Mouse (Mus musculus): ENCODE results near the gene Hdlbp. TPM values are rescaled to one million over a fixed set of nuclear protein-coding genes. Genes with fewer than 3 reads are reported as not detected.

Hdlbp gene
- polyA plus RNA-seq, 1 experiment from 2014 or later = 76.6 TPM

Other genes starting within 250 kb of the Hdlbp start
- 0.19 and 0.29 TPM in 2 replicates for gene Sned1, start 243.0 kb downstream of the Hdlbp start, polyA plus RNA-seq (2015; fragmentation: Nextera tagmentation; extraction: Ambion mirVana)
- 11.2 and 11.3 TPM in 2 replicates for gene Mterf4, start 172.9 kb downstream of the Hdlbp start, polyA plus RNA-seq (2015; fragmentation: Nextera tagmentation; extraction: Ambion mirVana)
- 29.4 and 31.9 TPM in 2 replicates for gene Ppp1r7, start 136.0 kb downstream of the Hdlbp start, polyA plus RNA-seq (2015; fragmentation: Nextera tagmentation; extraction: Ambion mirVana)
- 5.7 and 5.9 TPM in 2 replicates for gene Pask, start 135.3 kb downstream of the Hdlbp start, polyA plus RNA-seq (2015; fragmentation: Nextera tagmentation; extraction: Ambion mirVana)
- gene Ano7, start 104.9 kb downstream of the Hdlbp start, polyA plus RNA-seq (2015; fragmentation: Nextera tagmentation; extraction: Ambion mirVana) = 0.12 and 0.14 TPM in 2 replicates
- 1.9 and 2.3 TPM in 2 replicates for gene Farp2, start 33.3 kb upstream of the Hdlbp start, polyA plus RNA-seq (2015; fragmentation: Nextera tagmentation; extraction: Ambion mirVana)
- gene Stk25, start 179.8 kb upstream of the Hdlbp start, polyA plus RNA-seq (2015; fragmentation: Nextera tagmentation; extraction: Ambion mirVana) = 42.7 and 48.1 TPM in 2 replicates
- gene Bok, start 206.8 kb upstream of the Hdlbp start, polyA plus RNA-seq (2015; fragmentation: Nextera tagmentation; extraction: Ambion mirVana) = 4.2 and 5.3 TPM in 2 replicates